Comparison of ENCODE assay signal across 8 mouse cellular contexts in the genomic region with DNA sequence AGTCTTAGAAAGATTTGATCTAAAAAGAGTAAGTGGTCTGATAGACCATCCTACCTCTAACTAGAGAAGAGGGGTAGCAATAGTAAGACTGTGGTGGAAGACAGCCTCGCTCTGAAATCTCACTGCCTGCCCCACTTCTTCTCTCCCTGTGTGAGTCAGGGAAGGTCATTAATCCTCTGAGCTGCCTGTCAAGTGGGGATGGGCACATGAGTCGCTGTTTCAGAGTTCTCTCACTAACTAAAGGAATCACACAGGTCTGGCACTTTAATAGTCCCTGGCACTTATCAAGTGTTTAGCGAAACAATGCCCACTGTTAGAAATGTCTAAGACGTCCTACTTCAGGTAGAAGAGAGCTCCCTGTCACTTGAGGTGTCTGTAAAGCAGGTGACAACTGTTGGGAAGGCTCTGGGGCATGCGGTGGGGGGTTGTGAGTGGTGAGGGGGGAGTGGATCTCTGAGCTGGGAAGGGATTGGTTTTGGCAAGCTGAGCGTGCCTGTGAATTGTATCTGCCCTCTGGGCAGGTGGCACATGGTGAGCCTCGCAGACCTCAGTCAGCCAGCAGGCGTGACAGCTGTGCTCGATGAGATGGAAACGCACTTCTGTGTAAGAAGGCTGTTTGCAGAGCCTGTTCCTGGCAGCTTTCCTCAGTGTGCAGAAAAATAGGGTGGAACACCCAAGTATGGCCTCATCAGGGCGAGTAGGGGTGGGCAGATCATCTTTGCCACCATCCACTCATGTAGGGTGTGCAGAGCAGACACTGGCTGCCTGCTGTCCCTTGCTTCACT. TPM values are rescaled to one million over a fixed set of nuclear protein-coding genes. Genes with fewer than 3 reads are reported as not detected.
DNase-seq lines count a peak whose midpoint lies in the region; ATAC-seq and TF ChIP-seq lines count a peak whose summit lies in the region.

No protein-coding gene starts in this region.

- H3K27me3 ChIP-seq in CH12.LX (replicated peaks), result no peaks in the 10 kb centered on the region
- H3K27me3 ChIP-seq in forebrain, embryonic 16.5 days (replicated peaks; ENCODE audit: control insufficient read depth, insufficient read depth, low read length), result no peaks in the 10 kb centered on the region
- H3K27me3 ChIP-seq in midbrain, embryonic 15.5 days (replicated peaks), result no peaks in the 10 kb centered on the region
- no peaks in the 10 kb centered on the region for H3K27me3 ChIP-seq in intestine, embryonic 15.5 days (replicated peaks)

- in situ Hi-C loops in CH12.LX (cut with MboI; ENCODE audit: low pct_ligation_motif_present, low pct_unique_long_range_greater_than_20kb, low sequenced_read_pairs), result loop anchor here (25.0 kb wide), 2 partner anchors 374 to 824 kb away; a partner anchor contains a TSS

- TF ChIP-seq POLR2A in CH12.LX (IDR thresholded peaks at IDR 0.05; ENCODE audit: low read depth, low read length), result no peak

- H3K36me3 ChIP-seq in CH12.LX (replicated peaks in 1 of 2; ENCODE audit: control insufficient read depth in 1 of 2, insufficient read depth in 1 of 2, low read length in 1 of 2), result no peaks in the 10 kb centered on the region
- H3K36me3 ChIP-seq in forebrain, embryonic 16.5 days (ENCODE audit: control insufficient read depth, insufficient read depth), result no peaks in the 10 kb centered on the region
- no peaks in the 10 kb centered on the region for H3K36me3 ChIP-seq in midbrain, embryonic 15.5 days (replicated peaks)
- H3K36me3 ChIP-seq in intestine, embryonic 15.5 days, result no peaks in the 10 kb centered on the region

- 27% methylated on average over 11 of the region's 11 CpGs for WGBS in forebrain, embryonic 16.5 days
- 34% methylated on average over 11 of the region's 11 CpGs for WGBS in midbrain, embryonic 15.5 days
- WGBS in intestine, embryonic 15.5 days, result 60% methylated on average over 11 of the region's 11 CpGs

- peaks cover 10 to 51% of the 10 kb centered on the region in 2 experiments for H3K4me1 ChIP-seq in CH12.LX (ENCODE audit: control insufficient read depth in 1 of 2, insufficient read depth in 2 of 2)
- H3K4me1 ChIP-seq in forebrain, embryonic 16.5 days (replicated peaks; ENCODE audit: control insufficient read depth, insufficient read depth, low read length), result peaks cover 33% of the 10 kb centered on the region
- H3K4me1 ChIP-seq in midbrain, embryonic 15.5 days, result 0 out of 2 replicates have a peak, but pooled peaks cover 3% of the 10 kb centered on the region
- H3K4me1 ChIP-seq in intestine, embryonic 15.5 days (replicated peaks), result 0 out of 2 replicates have a peak, but pooled peaks cover 4% of the 10 kb centered on the region

- TF ChIP-seq CTCF in CH12.LX (conservative IDR thresholded peaks at IDR 0.05 in 1 of 2, IDR thresholded peaks at IDR 0.05 in 1 of 2; ENCODE audit: low read depth in 2 of 2, low read length in 2 of 2), result no peak

- H3K9ac ChIP-seq in CH12.LX (ENCODE audit: insufficient read depth, low read depth), result no peak overlapping the region
- H3K9ac ChIP-seq in forebrain, embryonic 16.5 days (replicated peaks; ENCODE audit: low read depth, low read length), result no peak overlapping the region
- no peak overlapping the region for H3K9ac ChIP-seq in midbrain, embryonic 15.5 days
- H3K9ac ChIP-seq in intestine, embryonic 15.5 days, result no peak overlapping the region

- dilution Hi-C loops in CH12.LX (cut with MboI; ENCODE audit: extremely low pct_ligation_motif_present, extremely low pct_unique_long_range_greater_than_20kb, low sequenced_read_pairs), result no loop called here

- DNase-seq in cerebellum, adult 11-12 months, result peak; percentile 44
- DNase-seq in cerebellum, adult 8-10 months, result no peak
- no peak for DNase-seq in CH12.LX (ENCODE audit: extremely low read depth)
- DNase-seq in testis, postnatal 14 days (ENCODE audit: low spot score), result no peak
- no peak for DNase-seq in lung, postnatal 10 days

- H3K4me2 ChIP-seq in CH12.LX (ENCODE audit: insufficient read depth, low read depth, poor library complexity, severe bottlenecking), result no peak overlapping the region
- no peak overlapping the region for H3K4me2 ChIP-seq in forebrain, embryonic 16.5 days (ENCODE audit: low read length)
- H3K4me2 ChIP-seq in midbrain, embryonic 15.5 days, result no peak overlapping the region
- no peak overlapping the region for H3K4me2 ChIP-seq in intestine, embryonic 15.5 days (replicated peaks)

- peaks cover 11% of the 10 kb centered on the region for H3K9me3 ChIP-seq in CH12.LX (replicated peaks; ENCODE audit: low read length)
- H3K9me3 ChIP-seq in forebrain, embryonic 16.5 days (ENCODE audit: control insufficient read depth, low read length), result no peaks in the 10 kb centered on the region
- H3K9me3 ChIP-seq in midbrain, embryonic 15.5 days, result no peaks in the 10 kb centered on the region
- no peaks in the 10 kb centered on the region for H3K9me3 ChIP-seq in intestine, embryonic 15.5 days

- no peak overlapping the region for H3K27ac ChIP-seq in CH12.LX (ENCODE audit: insufficient read depth, low read depth)
- peak overlapping the region; percentile 80 for H3K27ac ChIP-seq in forebrain, embryonic 16.5 days (ENCODE audit: low read length)
- no peak overlapping the region for H3K27ac ChIP-seq in midbrain, embryonic 15.5 days
- H3K27ac ChIP-seq in intestine, embryonic 15.5 days, result no peak overlapping the region

- TF ChIP-seq EP300 in CH12.LX (IDR thresholded peaks at IDR 0.05; ENCODE audit: low read length), result peak; percentile 43; the same call in 1 of the 2 replicates

- peak; percentile 73 for ATAC-seq in forebrain, embryonic 16.5 days
- ATAC-seq in midbrain, embryonic 15.5 days (replicated peaks), result peak; percentile 48
- ATAC-seq in intestine, embryonic 15.5 days, result no peak

- no peak overlapping the region for H3K4me3 ChIP-seq in CH12.LX (replicated peaks in 1 of 3; ENCODE audit: low read depth in 2 of 3, low read length in 2 of 3, poor library complexity in 1 of 3)
- no peak overlapping the region for H3K4me3 ChIP-seq in forebrain, embryonic 16.5 days (replicated peaks; ENCODE audit: low read length)
- no peak overlapping the region for H3K4me3 ChIP-seq in midbrain, embryonic 15.5 days
- H3K4me3 ChIP-seq in intestine, embryonic 15.5 days (replicated peaks), result no peak overlapping the region

- no peak for TF ChIP-seq RAD21 in CH12.LX (IDR thresholded peaks at IDR 0.05; ENCODE audit: low read depth, low read length)

- H3K79me2 ChIP-seq in CH12.LX (replicated peaks; ENCODE audit: control insufficient read depth, extremely low read depth, insufficient read depth, poor library complexity, severe bottlenecking), result no peaks in the 10 kb centered on the region

TF ChIP-seq in CH12.LX, 34 proteins besides CTCF, POLR2A, EP300 and RAD21:
- TF ChIP-seq BHLHE40 (IDR thresholded peaks at IDR 0.05; ENCODE audit: low read depth, low read length), result peak; percentile 69
- TF ChIP-seq ETS1 (conservative IDR thresholded peaks at IDR 0.05; ENCODE audit: low read depth, low read length), result peak; percentile 67
- no peak for TF ChIP-seq MXI1 (IDR thresholded peaks at IDR 0.05; ENCODE audit: low read depth, low read length)
- TF ChIP-seq MEF2A (IDR thresholded peaks at IDR 0.05; ENCODE audit: borderline replicate concordance, low read depth, low read length), result 0 out of 2 replicates have a peak, but pooled peaks have one; percentile 23
- TF ChIP-seq ZNF384 (IDR thresholded peaks at IDR 0.05; ENCODE audit: low read depth, low read length), result no peak
- TF ChIP-seq MYC (IDR thresholded peaks at IDR 0.05; ENCODE audit: low read depth, low read length), result peak; percentile 60; the same call in 1 of the 2 replicates
- TF ChIP-seq TCF12 (IDR thresholded peaks at IDR 0.05; ENCODE audit: low read depth, low read length), result peak; percentile 90
- 0 out of 2 replicates have a peak, but pooled peaks have one; percentile 15 for TF ChIP-seq IRF4 (IDR thresholded peaks at IDR 0.05; ENCODE audit: low read depth, low read length)
- no peak for TF ChIP-seq JUND (conservative IDR thresholded peaks at IDR 0.05; ENCODE audit: low read depth, low read length)
- peak; percentile 79 for TF ChIP-seq MAX (IDR thresholded peaks at IDR 0.05; ENCODE audit: low read length)
TF ChIP-seq in CH12.LX: peak in this region for 7.

RNA-seq across cellular contexts. Expression of a gene that starts 57.9 kb away (rescaled TPM):
- total RNA-seq in CH12.LX (2012; rRNA removed), result not detected in 2 replicates
- not detected in 2 replicates for total RNA-seq in CH12.LX (2014; rRNA removed)
- not detected in 2 replicates for polyA plus RNA-seq in CH12.LX (2012; ENCODE audit: insufficient read length, low read depth)
- 0.86 and 1.0 TPM in 2 replicates for polyA plus RNA-seq in forebrain, embryonic 16.5 days (2015; fragmentation: Nextera tagmentation; extraction: Ambion mirVana)
- 2.2 and 2.5 TPM in 2 replicates for polyA plus RNA-seq in midbrain, embryonic 15.5 days (2015; fragmentation: Nextera tagmentation; extraction: Ambion mirVana)
- polyA plus RNA-seq in intestine, embryonic 15.5 days (2015; fragmentation: Nextera tagmentation; extraction: Ambion mirVana), result 23.2 TPM in 2 replicates
